ENCODE assay signal across 28 mouse cellular contexts in genomic region chr16:72409820-72410219, GRCm38 (mm10).
DNase-seq lines count a peak whose midpoint lies in the region; ATAC-seq and TF ChIP-seq lines count a peak whose summit lies in the region.
"Had no signal": no experiment of that assay in that cellular context is flagged by ENCODE, and none has a peak within 500 bp of the region (broad histone marks: within the 10 kb centered on the region; RNA-seq: fewer than 3 reads in every experiment).

No protein-coding gene starts in this region.

- no peak for TF ChIP-seq EP300 in stomach, postnatal 0 days (optimal IDR thresholded peaks at IDR 0.05)

- no peak for DNase-seq in heart, postnatal 4 days
- DNase-seq in liver, embryonic 11.5 days (ENCODE audit: low spot score): no peak
- peak; percentile 33 for DNase-seq in Muller cell, postnatal 12 days (ENCODE audit: inconsistent ontology term)
- no peak for DNase-seq in stomach, postnatal 0 days (ENCODE audit: low spot score)
- DNase-seq in adipocyte (ENCODE audit: low spot score): no peak
- DNase-seq: adrenal gland, adult 2 months; adrenal gland, postnatal 36 days; cerebellum, adult 18-20 months; cerebellum, postnatal 10 days; forebrain, postnatal 0 days; heart, postnatal 36 days; kidney, adult 8-10 months; kidney, postnatal 10 days; layer of hippocampus, adult 9-11 months; lung, postnatal 14 days; spleen, adult 18-20 months; thymus, adult 2 months; thymus, postnatal 36 days had no signal

- H3K27ac ChIP-seq in heart, embryonic 13.5 days (replicated peaks): peak overlapping the region; percentile 55
- no peak overlapping the region for H3K27ac ChIP-seq in liver, embryonic 11.5 days (ENCODE audit: low read depth, low read length)
- H3K27ac ChIP-seq in liver, embryonic 12.5 days: no peak overlapping the region
- no peak overlapping the region for H3K27ac ChIP-seq in stomach, postnatal 0 days (replicated peaks)
- H3K27ac ChIP-seq: embryonic facial prominence, embryonic 15.5 days; forebrain, embryonic 12.5 days; hindbrain, embryonic 13.5 days; liver, embryonic 14.5 days; midbrain, embryonic 10.5 days; midbrain, embryonic 15.5 days had no signal

- ATAC-seq in heart, embryonic 13.5 days (ENCODE audit: extremely low read depth, insufficient number of reproducible peaks, low FRiP score, low TSS enrichment): no peak
- 0 out of 2 replicates have a peak, but pooled peaks have one; percentile 10 for ATAC-seq in liver, embryonic 11.5 days (replicated peaks; ENCODE audit: low FRiP score)
- no peak for ATAC-seq in liver, embryonic 12.5 days
- peak; percentile 18; the same call in 1 of the 2 replicates for ATAC-seq in stomach, postnatal 0 days (ENCODE audit: low FRiP score, low TSS enrichment)
- ATAC-seq: CD4-positive, CD25-positive, alpha-beta regulatory T cell, adult 4 months; forebrain, postnatal 0 days; intestine, embryonic 16.5 days; midbrain, embryonic 15.5 days had no signal

- H3K9me3 ChIP-seq in heart, embryonic 13.5 days: peaks cover 12% of the 10 kb centered on the region
- no peaks in the 10 kb centered on the region for H3K9me3 ChIP-seq in liver, embryonic 11.5 days (ENCODE audit: control insufficient read depth, low read length)
- H3K9me3 ChIP-seq in liver, embryonic 12.5 days (replicated peaks): no peaks in the 10 kb centered on the region
- no peaks in the 10 kb centered on the region for H3K9me3 ChIP-seq in stomach, postnatal 0 days (ENCODE audit: control insufficient read depth, low read length)
- H3K9me3 ChIP-seq: embryonic facial prominence, embryonic 15.5 days; forebrain, embryonic 12.5 days; hindbrain, embryonic 13.5 days; midbrain, embryonic 10.5 days; midbrain, embryonic 15.5 days had no signal

- peaks cover 3% of the 10 kb centered on the region; the same call in 1 of the 2 replicates for H3K36me3 ChIP-seq in heart, embryonic 13.5 days
- H3K36me3 ChIP-seq in liver, embryonic 11.5 days (ENCODE audit: control insufficient read depth, insufficient read depth, low read length): no peaks in the 10 kb centered on the region
- no peaks in the 10 kb centered on the region for H3K36me3 ChIP-seq in liver, embryonic 12.5 days
- no peaks in the 10 kb centered on the region for H3K36me3 ChIP-seq in stomach, postnatal 0 days (ENCODE audit: control insufficient read depth, insufficient read depth, low read length)
- H3K36me3 ChIP-seq: embryonic facial prominence, embryonic 15.5 days; forebrain, embryonic 12.5 days; hindbrain, embryonic 13.5 days; midbrain, embryonic 10.5 days; midbrain, embryonic 15.5 days had no signal

- H3K27me3 ChIP-seq in heart, embryonic 13.5 days (replicated peaks): no peaks in the 10 kb centered on the region
- H3K27me3 ChIP-seq in liver, embryonic 11.5 days (replicated peaks; ENCODE audit: control insufficient read depth, insufficient read depth, low read length): no peaks in the 10 kb centered on the region
- H3K27me3 ChIP-seq in liver, embryonic 12.5 days (replicated peaks): no peaks in the 10 kb centered on the region
- H3K27me3 ChIP-seq in stomach, postnatal 0 days (ENCODE audit: control insufficient read depth, insufficient read depth, low read length): no peaks in the 10 kb centered on the region
- H3K27me3 ChIP-seq: embryonic facial prominence, embryonic 15.5 days; forebrain, embryonic 12.5 days; hindbrain, embryonic 13.5 days; midbrain, embryonic 15.5 days had no signal

- H3K4me3 ChIP-seq in heart, embryonic 13.5 days: no peak overlapping the region
- no peak overlapping the region for H3K4me3 ChIP-seq in liver, embryonic 11.5 days (ENCODE audit: low read depth, low read length)
- H3K4me3 ChIP-seq in liver, embryonic 12.5 days: no peak overlapping the region
- H3K4me3 ChIP-seq in stomach, postnatal 0 days (ENCODE audit: low read depth, low read length): no peak overlapping the region
- H3K4me3 ChIP-seq: embryonic facial prominence, embryonic 15.5 days; forebrain, embryonic 12.5 days; hindbrain, embryonic 13.5 days; midbrain, embryonic 10.5 days; midbrain, embryonic 15.5 days had no signal

- TF ChIP-seq CTCF in stomach, postnatal 0 days (IDR thresholded peaks at IDR 0.05; ENCODE audit: low read depth): no peak

- no peak overlapping the region for H3K4me2 ChIP-seq in heart, embryonic 13.5 days
- no peak overlapping the region for H3K4me2 ChIP-seq in liver, embryonic 11.5 days
- no peak overlapping the region for H3K4me2 ChIP-seq in liver, embryonic 12.5 days
- no peak overlapping the region for H3K4me2 ChIP-seq in stomach, postnatal 0 days (replicated peaks; ENCODE audit: low read depth)
- H3K4me2 ChIP-seq: embryonic facial prominence, embryonic 15.5 days; forebrain, embryonic 12.5 days; hindbrain, embryonic 13.5 days; midbrain, embryonic 15.5 days had no signal

- WGBS in heart, embryonic 13.5 days: 0% methylated on average over 1 of the region's 1 CpGs
- 33% methylated on average over 1 of the region's 1 CpGs for WGBS in liver, embryonic 11.5 days
- WGBS in liver, embryonic 12.5 days (ENCODE audit: insufficient replicate concordance): 19% methylated on average over 1 of the region's 1 CpGs
- 38% methylated on average over 1 of the region's 1 CpGs for WGBS in stomach, postnatal 0 days

- no peak overlapping the region for H3K9ac ChIP-seq in heart, embryonic 13.5 days
- H3K9ac ChIP-seq in liver, embryonic 11.5 days (ENCODE audit: low read depth, low read length): no peak overlapping the region
- H3K9ac ChIP-seq in liver, embryonic 12.5 days: no peak overlapping the region
- H3K9ac ChIP-seq in stomach, postnatal 0 days (ENCODE audit: low read length): no peak overlapping the region
- H3K9ac ChIP-seq: embryonic facial prominence, embryonic 15.5 days; forebrain, embryonic 12.5 days; forebrain, postnatal 0 days; hindbrain, embryonic 13.5 days; liver, embryonic 14.5 days; midbrain, embryonic 15.5 days had no signal

- 0 out of 2 replicates have a peak, but pooled peaks cover 6% of the 10 kb centered on the region for H3K4me1 ChIP-seq in heart, embryonic 13.5 days
- H3K4me1 ChIP-seq in liver, embryonic 11.5 days (replicated peaks; ENCODE audit: control insufficient read depth, insufficient read depth, low read length): no peaks in the 10 kb centered on the region
- no peaks in the 10 kb centered on the region for H3K4me1 ChIP-seq in liver, embryonic 12.5 days
- H3K4me1 ChIP-seq in stomach, postnatal 0 days (replicated peaks; ENCODE audit: control insufficient read depth, insufficient read depth): no peaks in the 10 kb centered on the region
- H3K4me1 ChIP-seq: embryonic facial prominence, embryonic 15.5 days had no signal

Comparison
In these comparisons a context has a peak if more than half of its experiments do, and no peak if none do; other contexts are left out.
1. ATAC-seq: peak in liver, embryonic 11.5 days (single experiment) and stomach, postnatal 0 days (single experiment); none in heart, embryonic 13.5 days (single experiment) and liver, embryonic 12.5 days (single experiment).